Mouse (Mus musculus) stomach, postnatal 0 days (tissue): ENCODE data around the gene Prrt2.

Experiments
- CTCF ChIP-seq: IDR thresholded peaks from 2 replicates; pipeline ENCODE4 v1.5.1; 2016; ENCODE audit warnings: antibody characterized with exemption, low read depth, mild to moderate bottlenecking, moderate library complexity
- EP300 ChIP-seq: optimal IDR thresholded peaks from 2 replicates; pipeline ENCODE3; 2016; ENCODE audit warnings: antibody characterized with exemption

GRCm38 (mm10) chr7:126988816-126989215 is 32.2 kb downstream of the Prrt2 start:
- TF ChIP-seq CTCF (no peak), EP300 (no peak)
